Mouse (Mus musculus): ENCODE measurements around the gene Mef2c. TPM values are rescaled to one million over a fixed set of nuclear protein-coding genes. Genes with fewer than 3 reads are reported as not detected.

Gene Mef2c
- polyA plus RNA-seq, 1 experiment from 2014 or later = 16.8 TPM

- no peak for DNase-seq (ENCODE audit: extremely low spot score, low spot score)
- WGBS = 76% methylated on average over 3 of the region's 3 CpGs
- H3K4me3 ChIP-seq = no peak overlapping the region
- H3K4me1 ChIP-seq = no peaks in the 10 kb centered on the region
- no peaks in the 10 kb centered on the region for H3K9me3 ChIP-seq
- no peaks in the 10 kb centered on the region for H3K27me3 ChIP-seq (ENCODE audit: poor library complexity, severe bottlenecking)
- no peaks in the 10 kb centered on the region for H3K36me3 ChIP-seq (replicated peaks)
- no peak overlapping the region for H3K27ac ChIP-seq
These were observed 11.8 kb upstream of the Mef2c start for GRCm38 (mm10) chr13:83492051-83492450.

DNA sequence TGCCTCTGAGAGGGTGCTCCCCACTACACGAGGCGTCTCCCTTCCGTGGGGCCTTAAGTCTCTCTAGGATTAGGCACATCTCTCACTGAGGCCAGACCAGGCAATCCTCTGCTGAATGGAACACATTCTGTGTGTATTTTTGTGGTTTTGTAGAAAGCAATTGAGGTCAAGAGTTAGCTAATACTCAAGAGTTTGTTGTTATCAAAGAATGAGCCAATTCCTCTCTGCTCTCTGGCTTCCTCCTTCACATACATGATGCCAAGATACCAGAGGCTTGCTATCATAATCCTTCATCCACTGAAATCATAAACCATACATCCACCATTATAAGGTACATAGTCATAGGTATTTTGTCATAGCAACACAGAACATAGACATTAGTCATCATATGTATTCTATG is 6.1 kb upstream of the Mef2c start:
- Histone ChIP-seq H3K36me3 (replicated peaks) (no peaks in the 10 kb centered on the region), H3K4me3 (no peak overlapping the region), H3K27me3 (ENCODE audit: poor library complexity, severe bottlenecking) (no peaks in the 10 kb centered on the region), H3K27ac (no peak overlapping the region), H3K9me3 (no peaks in the 10 kb centered on the region), H3K4me1 (peaks cover under 1% of the 10 kb centered on the region; the same call in 1 of the 2 replicates)
- no peak for DNase-seq (ENCODE audit: extremely low spot score, low spot score)
- WGBS = 92% methylated on average over 3 of the region's 3 CpGs

DNA sequence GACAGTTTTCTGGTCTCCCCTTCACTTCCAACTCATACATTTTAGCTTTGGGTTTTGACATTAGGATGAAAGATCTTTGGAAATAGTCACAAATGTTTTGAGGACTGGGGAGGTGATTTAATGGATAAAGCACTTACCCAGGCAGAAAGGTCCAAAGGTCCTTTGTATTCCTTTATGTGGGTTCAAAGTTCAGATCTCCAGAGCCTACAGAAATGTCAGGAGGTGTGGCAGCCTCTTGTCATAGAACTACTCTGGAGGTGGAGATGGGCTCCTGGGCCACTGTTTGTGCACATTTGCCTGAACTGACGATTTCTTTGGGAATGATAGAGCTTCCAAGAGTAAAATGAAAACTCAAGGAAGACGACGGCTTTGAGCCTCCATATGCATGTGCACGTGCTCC is 4.3 kb upstream of the Mef2c start:
- no peak for DNase-seq (ENCODE audit: extremely low spot score, low spot score)
- no peak overlapping the region for H3K4me3 ChIP-seq
- no peaks in the 10 kb centered on the region for H3K36me3 ChIP-seq (replicated peaks)
- H3K27me3 ChIP-seq (ENCODE audit: poor library complexity, severe bottlenecking) = no peaks in the 10 kb centered on the region
- H3K4me1 ChIP-seq = peaks cover 5% of the 10 kb centered on the region; the same call in 1 of the 2 replicates
- H3K27ac ChIP-seq = no peak overlapping the region
- WGBS = 74% methylated on average over 4 of the region's 4 CpGs
- no peaks in the 10 kb centered on the region for H3K9me3 ChIP-seq

GRCm38 (mm10) chr13:83507687-83508086 is 3.9 kb downstream of the Mef2c start:
- Histone ChIP-seq H3K4me3 (no peak overlapping the region), H3K36me3 (replicated peaks) (no peaks in the 10 kb centered on the region), H3K4me1 (peaks cover 5% of the 10 kb centered on the region; the same call in 1 of the 2 replicates), H3K27me3 (ENCODE audit: poor library complexity, severe bottlenecking) (no peaks in the 10 kb centered on the region), H3K9me3 (no peaks in the 10 kb centered on the region), H3K27ac (no peak overlapping the region)
- 90% methylated on average over 1 of the region's 1 CpGs for WGBS
- no peak for DNase-seq (ENCODE audit: extremely low spot score, low spot score)

GRCm38 (mm10) chr13:83515013-83515547 is 11.2 kb downstream of the Mef2c start:
- Histone ChIP-seq H3K4me3 (no peak overlapping the region), H3K4me1 (peaks cover 13% of the 10 kb centered on the region), H3K27ac (no peak overlapping the region), H3K27me3 (ENCODE audit: poor library complexity, severe bottlenecking) (0 out of 2 replicates have a peak, but pooled peaks cover 4% of the 10 kb centered on the region), H3K9me3 (no peaks in the 10 kb centered on the region), H3K36me3 (replicated peaks) (no peaks in the 10 kb centered on the region)
- 55% methylated on average over 4 of the region's 4 CpGs for WGBS
- DNase-seq (ENCODE audit: extremely low spot score, low spot score) = no peak

DNA sequence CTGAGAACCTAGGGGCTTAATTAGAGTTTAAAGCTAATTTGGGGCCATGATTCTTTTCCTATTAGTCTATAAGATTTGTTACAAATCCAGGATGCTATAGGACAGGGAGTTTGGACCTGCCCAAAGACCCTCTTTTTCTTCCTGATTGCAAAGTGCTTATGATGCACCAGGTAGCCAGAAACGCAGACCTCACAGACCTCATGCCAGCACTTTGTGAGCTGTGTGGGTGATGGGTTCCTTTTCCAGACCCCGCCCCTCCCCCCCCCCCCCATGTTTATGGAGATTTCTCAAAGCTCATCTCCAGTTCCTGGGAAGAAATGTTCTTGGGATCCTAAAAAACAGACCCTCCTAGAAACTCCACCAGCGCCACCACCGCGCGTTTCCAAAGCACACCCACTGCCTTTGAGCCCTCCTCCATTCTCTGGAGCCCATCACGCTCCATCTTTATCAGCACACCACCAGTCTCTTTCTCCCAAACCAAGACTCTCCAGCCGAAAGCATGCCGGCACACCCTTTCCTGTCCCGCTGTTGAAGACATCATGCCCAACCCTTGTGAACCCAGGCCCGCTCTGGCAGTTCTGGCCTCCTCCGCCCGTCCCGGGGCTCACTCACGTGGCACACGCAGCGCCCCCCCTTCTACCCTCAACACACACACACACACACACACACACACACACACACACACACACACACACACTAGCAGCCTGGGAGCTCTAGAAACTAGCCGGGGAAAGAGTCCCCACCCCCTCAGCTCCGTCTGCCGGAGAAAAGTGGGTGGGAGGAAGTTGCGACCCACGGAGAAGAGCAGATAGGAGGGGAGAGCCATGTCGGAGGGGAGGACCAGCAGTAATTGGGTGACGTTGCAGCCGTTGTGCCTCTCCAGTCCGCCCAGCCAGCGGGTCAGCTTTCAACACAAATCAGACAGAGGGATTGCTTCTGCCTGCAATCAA is 14.1 kb downstream of the Mef2c start:
- Histone ChIP-seq H3K27me3 (ENCODE audit: poor library complexity, severe bottlenecking) (peaks cover 15% of the 10 kb centered on the region), H3K36me3 (replicated peaks) (no peaks in the 10 kb centered on the region), H3K4me3 (peak overlapping the region; percentile 66), H3K27ac (peak overlapping the region; percentile 92), H3K4me1 (peaks cover 13% of the 10 kb centered on the region), H3K9me3 (no peaks in the 10 kb centered on the region)
- peak; percentile 73 for DNase-seq (ENCODE audit: extremely low spot score, low spot score)
- WGBS = under 1% methylated on average over 27 of the region's 27 CpGs

DNA sequence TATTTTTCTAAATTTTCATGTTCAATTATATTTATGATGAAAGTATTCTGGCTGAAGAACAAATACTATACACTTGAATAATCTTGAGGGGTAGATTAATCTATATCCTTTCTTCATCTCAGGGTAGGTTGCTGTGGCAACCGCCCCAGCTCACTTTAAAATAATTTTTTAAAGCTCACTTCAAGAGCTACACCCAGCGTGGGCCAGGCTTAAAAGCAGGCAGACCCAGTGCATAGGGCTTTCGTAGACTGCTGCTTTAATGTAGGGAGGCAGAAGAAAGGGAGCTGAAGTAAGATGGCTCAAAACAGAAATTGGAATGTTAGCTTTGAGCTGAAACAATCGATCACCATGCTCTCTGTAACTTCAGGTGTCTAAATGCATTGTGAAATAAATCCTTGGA is 17.0 kb downstream of the Mef2c start:
- 70% methylated on average over 4 of the region's 4 CpGs for WGBS
- peaks cover 29% of the 10 kb centered on the region for H3K27me3 ChIP-seq (ENCODE audit: poor library complexity, severe bottlenecking)

DNA sequence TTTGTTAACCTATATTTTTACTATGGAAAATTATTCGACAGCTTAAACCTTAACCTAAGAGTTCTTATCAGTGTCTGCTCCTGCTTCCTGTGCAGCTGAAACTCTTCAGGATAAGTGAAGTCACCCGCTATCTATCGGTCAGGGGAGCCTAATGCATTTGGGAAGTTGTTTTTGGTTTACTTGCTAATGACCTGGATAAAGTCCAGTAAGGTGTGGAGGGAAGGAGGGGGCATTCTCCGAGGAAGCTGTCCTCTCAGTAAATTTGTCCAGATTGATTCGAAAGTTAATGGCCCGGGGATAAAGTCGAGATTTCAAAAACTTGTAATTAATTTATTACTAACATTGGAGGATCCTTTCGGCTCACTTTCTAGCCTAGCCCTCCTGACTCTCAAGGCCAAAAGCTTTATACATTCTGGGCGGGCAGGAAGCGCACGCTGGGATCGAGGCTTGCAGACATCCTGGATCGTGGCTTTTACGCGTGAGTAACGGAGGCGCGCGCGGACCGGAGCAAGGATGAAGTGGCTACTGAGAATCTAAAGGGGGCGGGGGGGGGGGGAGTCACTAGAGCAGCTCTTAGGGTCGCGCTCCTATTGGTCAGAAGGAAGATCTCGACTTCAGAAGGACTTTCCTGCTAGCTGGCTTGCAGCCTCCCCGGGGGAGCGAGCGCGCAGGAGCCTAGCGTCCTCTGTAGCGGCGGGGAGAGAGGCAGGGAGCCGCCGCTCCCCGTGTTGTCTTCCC is 19.6 kb downstream of the Mef2c start:
- Histone ChIP-seq H3K36me3 (replicated peaks) (no peaks in the 10 kb centered on the region), H3K27ac (peak overlapping the region; percentile 79; the same call in 1 of the 2 replicates), H3K4me3 (peak overlapping the region; percentile 66), H3K4me1 (peaks cover 16% of the 10 kb centered on the region), H3K9me3 (no peaks in the 10 kb centered on the region), H3K27me3 (ENCODE audit: poor library complexity, severe bottlenecking) (peaks cover 37% of the 10 kb centered on the region)
- 2% methylated on average over 35 of the region's 35 CpGs for WGBS
- peak; percentile 60 for DNase-seq (ENCODE audit: extremely low spot score, low spot score)

More for the DNA sequence above, 17.0 kb downstream of the Mef2c start:
- no peak for DNase-seq (ENCODE audit: extremely low spot score, low spot score)
- Histone ChIP-seq H3K4me1 (peaks cover 26% of the 10 kb centered on the region), H3K9me3 (no peaks in the 10 kb centered on the region), H3K27ac (no peak overlapping the region), H3K4me3 (no peak overlapping the region), H3K36me3 (replicated peaks) (no peaks in the 10 kb centered on the region)

DNA sequence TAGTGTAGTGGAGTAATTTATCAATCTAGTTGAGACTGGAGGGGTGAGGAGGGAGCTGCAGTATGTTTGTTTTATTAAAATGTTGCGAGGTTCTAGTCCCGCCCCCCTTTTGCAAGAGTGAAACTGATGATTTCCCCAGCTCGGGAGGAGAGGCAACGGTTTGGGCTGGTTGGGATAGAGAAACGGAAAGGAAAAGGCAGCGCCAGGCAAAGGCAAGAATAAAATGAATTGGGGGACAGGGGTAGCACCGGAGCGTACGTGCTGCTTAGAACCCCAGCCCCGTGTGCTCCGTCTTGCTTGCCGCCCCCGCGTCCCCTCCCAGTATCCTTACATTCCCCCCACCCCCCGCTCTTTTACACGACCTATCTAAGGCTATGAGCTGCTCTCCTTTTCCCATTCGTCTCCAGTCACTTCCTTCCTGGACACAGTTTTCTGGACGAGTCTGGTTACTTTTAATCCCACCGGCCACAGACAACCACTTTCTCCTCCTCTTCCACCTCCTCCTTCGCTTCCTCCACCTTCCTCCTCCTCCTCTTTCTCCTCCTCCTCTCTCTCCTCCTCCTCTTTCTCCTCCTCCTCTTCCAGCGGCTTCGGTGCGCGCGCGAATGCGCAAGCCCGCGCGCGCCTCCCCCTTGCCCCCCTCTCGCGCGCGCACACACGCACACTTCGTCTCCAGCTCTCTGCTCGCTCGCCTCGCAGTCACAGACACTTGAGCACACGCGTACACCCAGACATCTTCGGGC is 20.5 kb downstream of the Mef2c start:
- Histone ChIP-seq H3K9me3 (no peaks in the 10 kb centered on the region), H3K36me3 (replicated peaks) (no peaks in the 10 kb centered on the region), H3K27me3 (ENCODE audit: poor library complexity, severe bottlenecking) (peaks cover 36% of the 10 kb centered on the region), H3K4me3 (peak overlapping the region; percentile 66), H3K27ac (peak overlapping the region; percentile 79), H3K4me1 (peaks cover 13% of the 10 kb centered on the region)
- peak; percentile 61 for DNase-seq (ENCODE audit: extremely low spot score, low spot score)
- under 1% methylated on average over 42 of the region's 43 CpGs for WGBS

GRCm38 (mm10) chr13:83524902-83525715 is 21.3 kb downstream of the Mef2c start:
- Histone ChIP-seq H3K4me3 (peak overlapping the region; percentile 66), H3K27ac (peak overlapping the region; percentile 79), H3K36me3 (replicated peaks) (no peaks in the 10 kb centered on the region), H3K4me1 (peaks cover 13% of the 10 kb centered on the region), H3K9me3 (no peaks in the 10 kb centered on the region), H3K27me3 (ENCODE audit: poor library complexity, severe bottlenecking) (peaks cover 33% of the 10 kb centered on the region)
- WGBS = 16% methylated on average over 7 of the region's 7 CpGs
- DNase-seq (ENCODE audit: extremely low spot score, low spot score) = no peak

GRCm38 (mm10) chr13:83525716-83526005 is 21.8 kb downstream of the Mef2c start:
- peaks cover 33% of the 10 kb centered on the region for H3K27me3 ChIP-seq (ENCODE audit: poor library complexity, severe bottlenecking)
- 65% methylated on average over 2 of the region's 2 CpGs for WGBS
- H3K9me3 ChIP-seq = no peaks in the 10 kb centered on the region
- no peaks in the 10 kb centered on the region for H3K36me3 ChIP-seq (replicated peaks)
- peak overlapping the region; percentile 66 for H3K4me3 ChIP-seq
- peaks cover 13% of the 10 kb centered on the region for H3K4me1 ChIP-seq
- DNase-seq (ENCODE audit: extremely low spot score, low spot score) = no peak
- no peak overlapping the region for H3K27ac ChIP-seq

- WGBS = 39% methylated on average over 6 of the region's 6 CpGs
- DNase-seq (ENCODE audit: extremely low spot score, low spot score) = no peak
- H3K4me1 ChIP-seq = peaks cover 13% of the 10 kb centered on the region
- H3K27ac ChIP-seq = no peak overlapping the region
- peaks cover 33% of the 10 kb centered on the region for H3K27me3 ChIP-seq (ENCODE audit: poor library complexity, severe bottlenecking)
- H3K36me3 ChIP-seq (replicated peaks) = no peaks in the 10 kb centered on the region
- H3K9me3 ChIP-seq = no peaks in the 10 kb centered on the region
- H3K4me3 ChIP-seq = peak overlapping the region; percentile 66
These were observed 22.2 kb downstream of the Mef2c start for GRCm38 (mm10) chr13:83526066-83526465.
